Mouse (Mus musculus): ENCODE results near the gene Atp6v0a4.

- TF ChIP-seq CTCF (IDR thresholded peaks at IDR 0.05; ENCODE audit: low read depth, low read length) (no peak), GATA1 (IDR thresholded peaks at IDR 0.05; ENCODE audit: borderline replicate concordance, low read length) (no peak), TAL1 (conservative IDR thresholded peaks at IDR 0.05; ENCODE audit: low read depth, low read length) (no peak), GATA2 (IDR thresholded peaks at IDR 0.05; ENCODE audit: borderline replicate concordance, low read depth, low read length) (no peak), POLR2AphosphoS5 (IDR thresholded peaks at IDR 0.05; ENCODE audit: insufficient replicate concordance, low read depth, low read length) (no peak)
Measured at GRCm38 (mm10) chr6:38140402-38140801, 16.0 kb upstream of the Atp6v0a4 start.

All from G1E (cell line).